ENCODE assay signal across 8 mouse cellular contexts in genomic region chr11:12359336-12360000, GRCm38 (mm10).
DNase-seq lines count a peak whose midpoint lies in the region; ATAC-seq and TF ChIP-seq lines count a peak whose summit lies in the region.

No protein-coding gene starts in this region.

- no peak for TF ChIP-seq EP300 in CH12.LX (IDR thresholded peaks at IDR 0.05; ENCODE audit: low read length)

- no peak overlapping the region for H3K9ac ChIP-seq in CH12.LX (ENCODE audit: insufficient read depth, low read depth)
- no peak overlapping the region for H3K9ac ChIP-seq in hindbrain, embryonic 12.5 days

- no peaks in the 10 kb centered on the region for H3K36me3 ChIP-seq in CH12.LX (replicated peaks in 1 of 2; ENCODE audit: control insufficient read depth in 1 of 2, insufficient read depth in 1 of 2, low read length in 1 of 2)
- no peaks in the 10 kb centered on the region for H3K36me3 ChIP-seq in hindbrain, embryonic 12.5 days

- no peaks in the 10 kb centered on the region for H3K27me3 ChIP-seq in CH12.LX (replicated peaks)
- H3K27me3 ChIP-seq in hindbrain, embryonic 12.5 days: no peaks in the 10 kb centered on the region

- no peak overlapping the region for H3K4me2 ChIP-seq in CH12.LX (ENCODE audit: insufficient read depth, low read depth, poor library complexity, severe bottlenecking)
- H3K4me2 ChIP-seq in hindbrain, embryonic 12.5 days (replicated peaks): no peak overlapping the region

- TF ChIP-seq CTCF in CH12.LX (conservative IDR thresholded peaks at IDR 0.05 in 1 of 2, IDR thresholded peaks at IDR 0.05 in 1 of 2; ENCODE audit: low read depth in 2 of 2, low read length in 2 of 2): peak in 1 of 2 experiments; percentile 69; a peak in 2 of 4 replicates

- in situ Hi-C loops in CH12.LX (cut with MboI; ENCODE audit: low pct_ligation_motif_present, low pct_unique_long_range_greater_than_20kb, low sequenced_read_pairs): no loop called here

- peak; percentile 66 for TF ChIP-seq RAD21 in CH12.LX (IDR thresholded peaks at IDR 0.05; ENCODE audit: low read depth, low read length)

- peak; percentile 39 for DNase-seq in CH12.LX (ENCODE audit: extremely low read depth)
- DNase-seq in adrenal gland, postnatal 25 days: peak; percentile 17
- DNase-seq in frontal cortex, postnatal 10 days (ENCODE audit: low spot score in 2 of 2): peak; percentile 35 to 61
- peak; percentile 40 for DNase-seq in layer of hippocampus, adult 9-10 months (ENCODE audit: low spot score)
- peak; percentile 83 for DNase-seq in lung, postnatal 36 days
- peak; percentile 30 to 44 for DNase-seq in right cerebral cortex, postnatal 36 days (ENCODE audit: low spot score in 2 of 2)
- DNase-seq in thymus, postnatal 36 days: no peak

- H3K27ac ChIP-seq in CH12.LX (ENCODE audit: insufficient read depth, low read depth): no peak overlapping the region
- no peak overlapping the region for H3K27ac ChIP-seq in hindbrain, embryonic 12.5 days

- no peak for TF ChIP-seq POLR2A in CH12.LX (IDR thresholded peaks at IDR 0.05; ENCODE audit: low read depth, low read length)

- no peaks in the 10 kb centered on the region for H3K79me2 ChIP-seq in CH12.LX (replicated peaks; ENCODE audit: control insufficient read depth, extremely low read depth, insufficient read depth, poor library complexity, severe bottlenecking)

- H3K4me3 ChIP-seq in CH12.LX (replicated peaks in 1 of 3; ENCODE audit: low read depth in 2 of 3, low read length in 2 of 3, poor library complexity in 1 of 3): no peak overlapping the region
- H3K4me3 ChIP-seq in hindbrain, embryonic 12.5 days: no peak overlapping the region

- no peaks in the 10 kb centered on the region for H3K4me1 ChIP-seq in CH12.LX (ENCODE audit: control insufficient read depth in 1 of 2, insufficient read depth in 2 of 2)
- no peaks in the 10 kb centered on the region for H3K4me1 ChIP-seq in hindbrain, embryonic 12.5 days

- peak; percentile 81 for ATAC-seq in hindbrain, embryonic 12.5 days (ENCODE audit: low FRiP score)

- dilution Hi-C loops in CH12.LX (cut with MboI; ENCODE audit: extremely low pct_ligation_motif_present, extremely low pct_unique_long_range_greater_than_20kb, low sequenced_read_pairs): no loop called here

- H3K9me3 ChIP-seq in CH12.LX (replicated peaks; ENCODE audit: low read length): no peaks in the 10 kb centered on the region
- H3K9me3 ChIP-seq in hindbrain, embryonic 12.5 days (replicated peaks): no peaks in the 10 kb centered on the region

- 18% methylated on average over 2 of the region's 2 CpGs for WGBS in hindbrain, embryonic 12.5 days

TF ChIP-seq in CH12.LX, 34 proteins besides CTCF, POLR2A, EP300 and RAD21:
- TF ChIP-seq ZKSCAN1 (IDR thresholded peaks at IDR 0.05; ENCODE audit: borderline replicate concordance, low read depth, low read length) (no peak), GABPA (IDR thresholded peaks at IDR 0.05; ENCODE audit: insufficient replicate concordance, low read depth, low read length) (no peak), SMC3 (IDR thresholded peaks at IDR 0.05; ENCODE audit: low read depth, low read length) (peak; percentile 37; the same call in 1 of the 2 replicates), JUN (IDR thresholded peaks at IDR 0.05; ENCODE audit: insufficient read depth, low read depth, low read length) (no peak)

Comparison
In these comparisons a context has a peak if more than half of its experiments do, and no peak if none do; other contexts are left out.
1. DNase-seq: peak in CH12.LX (single experiment), adrenal gland, postnatal 25 days (single experiment), frontal cortex, postnatal 10 days (2 of 2), layer of hippocampus, adult 9-10 months (single experiment), lung, postnatal 36 days (single experiment) and right cerebral cortex, postnatal 36 days (2 of 2); none in thymus, postnatal 36 days (0 of 2).